ENCODE assay signal across 27 mouse cellular contexts in the genomic region with DNA sequence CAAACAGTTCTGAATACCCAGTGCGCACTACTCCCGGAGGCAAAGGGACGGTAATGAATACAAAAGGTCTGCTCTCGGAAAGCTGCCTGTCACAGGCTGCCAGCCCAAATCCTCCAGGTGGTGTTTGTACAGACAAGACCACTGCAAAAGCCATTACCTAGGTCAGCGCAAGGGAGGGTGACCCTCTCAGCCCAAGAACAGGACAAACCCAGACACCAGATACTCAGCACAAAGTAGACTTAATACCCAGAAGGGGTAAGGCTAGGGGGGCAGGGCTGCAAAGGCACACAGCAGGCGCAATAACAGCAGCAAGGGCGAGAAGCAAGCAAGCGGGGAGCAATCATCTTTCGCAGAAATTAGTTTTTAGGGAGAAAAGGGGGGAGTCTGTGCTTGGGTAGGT.
DNase-seq lines count a peak whose midpoint lies in the region; ATAC-seq and TF ChIP-seq lines count a peak whose summit lies in the region.
"Had no signal": no experiment of that assay in that cellular context is flagged by ENCODE, and none has a peak within 500 bp of the region (broad histone marks: within the 10 kb centered on the region; RNA-seq: fewer than 3 reads in every experiment).

No protein-coding gene starts in this region.

- no peak for TF ChIP-seq POLR2A in bone marrow macrophage, adult 2 months (IDR thresholded peaks at IDR 0.05; ENCODE audit: borderline replicate concordance, low read depth, low read length)

- peaks cover 7% of the 10 kb centered on the region; the same call in 1 of the 2 replicates for H3K4me1 ChIP-seq in kidney, embryonic 16.5 days (ENCODE audit: insufficient read depth, low read length)
- H3K4me1 ChIP-seq in bone marrow macrophage, adult 2 months (ENCODE audit: control insufficient read depth, insufficient read depth, low read length): peaks cover 35% of the 10 kb centered on the region
- H3K4me1 ChIP-seq: embryonic facial prominence, embryonic 12.5 days; forebrain, embryonic 15.5 days had no signal

- no peaks in the 10 kb centered on the region for H3K79me2 ChIP-seq in macrophage (ENCODE audit: inconsistent target)

- H3K9ac ChIP-seq in kidney, embryonic 16.5 days (replicated peaks; ENCODE audit: low read length): no peak overlapping the region
- H3K9ac ChIP-seq: embryonic facial prominence, embryonic 12.5 days; forebrain, embryonic 13.5 days; forebrain, embryonic 15.5 days had no signal

- no peaks in the 10 kb centered on the region for H3K36me3 ChIP-seq in kidney, embryonic 16.5 days (ENCODE audit: insufficient read depth, low read length)
- H3K36me3 ChIP-seq in macrophage (ENCODE audit: inconsistent target): no peaks in the 10 kb centered on the region
- H3K36me3 ChIP-seq: embryonic facial prominence, embryonic 12.5 days; forebrain, embryonic 15.5 days; G1E had no signal

- H3K4me3 ChIP-seq in gastrocnemius, adult 2 months: no peak overlapping the region
- no peak overlapping the region for H3K4me3 ChIP-seq in kidney, embryonic 16.5 days (ENCODE audit: low read length)
- H3K4me3 ChIP-seq in bone marrow macrophage, adult 2 months (ENCODE audit: insufficient read depth, low read length): no peak overlapping the region
- no peak overlapping the region for H3K4me3 ChIP-seq in macrophage (ENCODE audit: inconsistent target)
- H3K4me3 ChIP-seq: embryonic facial prominence, embryonic 12.5 days; forebrain, embryonic 13.5 days; forebrain, embryonic 15.5 days had no signal

- no peak for TF ChIP-seq CTCF in gastrocnemius, adult 2 months (IDR thresholded peaks at IDR 0.05)
- TF ChIP-seq CTCF in bone marrow macrophage, adult 2 months (IDR thresholded peaks at IDR 0.05; ENCODE audit: low read depth, low read length): no peak

- intact Hi-C loops in gastrocnemius, adult 2 months (cut with DNase I): no loop called here

- WGBS in kidney, embryonic 16.5 days: 42% methylated on average over 9 of the region's 9 CpGs
- 97% methylated on average over 9 of the region's 9 CpGs for whole genome bisulfite sequencing in macrophage (ENCODE audit: missing documents)

- H3K27ac ChIP-seq in gastrocnemius, adult 2 months: no peak overlapping the region
- no peak overlapping the region for H3K27ac ChIP-seq in kidney, embryonic 16.5 days (ENCODE audit: low read length)
- peak overlapping the region; percentile 79 for H3K27ac ChIP-seq in bone marrow macrophage, adult 2 months (ENCODE audit: insufficient read depth, low read depth, low read length)
- H3K27ac ChIP-seq in macrophage: peak overlapping the region; percentile 42
- H3K27ac ChIP-seq: embryonic facial prominence, embryonic 12.5 days; forebrain, embryonic 13.5 days; forebrain, embryonic 15.5 days had no signal

- ATAC-seq in kidney, embryonic 16.5 days (ENCODE audit: low FRiP score, low TSS enrichment): peak; percentile 50; the same call in 1 of the 2 replicates
- ATAC-seq: activated CD4-positive, CD25-positive, alpha-beta regulatory T cell, adult 4 months; CD4-positive, CD25-positive, alpha-beta regulatory T cell, adult 4 months; forebrain, embryonic 13.5 days; forebrain, embryonic 15.5 days; Patski had no signal

- H3K4me2 ChIP-seq in kidney, embryonic 16.5 days (replicated peaks; ENCODE audit: low read depth, low read length): no peak overlapping the region
- H3K4me2 ChIP-seq: embryonic facial prominence, embryonic 12.5 days; forebrain, embryonic 13.5 days; forebrain, embryonic 15.5 days had no signal

- DNase-seq in gastrocnemius, adult 2 months: peak; percentile 24
- no peak for DNase-seq in gastrocnemius, postnatal 4 days (ENCODE audit: low spot score in 2 of 2)
- DNase-seq in kidney, adult 18-20 months: no peak
- DNase-seq in left cerebral cortex, adult 9 months (ENCODE audit: low spot score in 2 of 2): no peak
- no peak for DNase-seq in layer of hippocampus, adult 9-11 months
- DNase-seq: adrenal gland, adult 8-10 months; adrenal gland, postnatal 14 days; adrenal gland, postnatal 36 days; B cell, adult 2 months; cerebellum, adult 11 months; cerebellum, adult 18-20 months; cerebellum, adult 8-10 months; cerebellum, adult 9-11 months; cerebellum, postnatal 14 days; cerebellum, postnatal 36 days; embryo, embryonic 11 days had no signal

- no peaks in the 10 kb centered on the region for H3K27me3 ChIP-seq in kidney, embryonic 16.5 days (ENCODE audit: insufficient read depth, low read length)
- H3K27me3 ChIP-seq: CH12.LX; embryonic facial prominence, embryonic 12.5 days; forebrain, embryonic 13.5 days; forebrain, embryonic 15.5 days; Patski had no signal

- H3K9me3 ChIP-seq in kidney, embryonic 16.5 days (ENCODE audit: low read length): no peaks in the 10 kb centered on the region
- H3K9me3 ChIP-seq: embryonic facial prominence, embryonic 12.5 days; forebrain, embryonic 13.5 days; forebrain, embryonic 15.5 days; G1E had no signal

Comparison
In these comparisons a context has a peak if more than half of its experiments do, and no peak if none do; other contexts are left out.
1. H3K27ac ChIP-seq: peak in bone marrow macrophage, adult 2 months (single experiment) and macrophage (single experiment); none in gastrocnemius, adult 2 months (single experiment) and kidney, embryonic 16.5 days (single experiment).